Mouse (Mus musculus) G1E (cell line): Measurements from ENCODE around the gene Pla2g15.

Experiments used
- CTCF ChIP-seq: IDR thresholded peaks from 2 replicates; pipeline ENCODE4 v1.5.1; 2012; ENCODE audit warnings: low read depth, low read length, inconsistent platforms, mixed read lengths
- GATA1 ChIP-seq: IDR thresholded peaks from 2 replicates; pipeline ENCODE4 v1.6.1; 2012; ENCODE audit warnings: borderline replicate concordance, low read length, inconsistent platforms, mixed read lengths

DNA sequence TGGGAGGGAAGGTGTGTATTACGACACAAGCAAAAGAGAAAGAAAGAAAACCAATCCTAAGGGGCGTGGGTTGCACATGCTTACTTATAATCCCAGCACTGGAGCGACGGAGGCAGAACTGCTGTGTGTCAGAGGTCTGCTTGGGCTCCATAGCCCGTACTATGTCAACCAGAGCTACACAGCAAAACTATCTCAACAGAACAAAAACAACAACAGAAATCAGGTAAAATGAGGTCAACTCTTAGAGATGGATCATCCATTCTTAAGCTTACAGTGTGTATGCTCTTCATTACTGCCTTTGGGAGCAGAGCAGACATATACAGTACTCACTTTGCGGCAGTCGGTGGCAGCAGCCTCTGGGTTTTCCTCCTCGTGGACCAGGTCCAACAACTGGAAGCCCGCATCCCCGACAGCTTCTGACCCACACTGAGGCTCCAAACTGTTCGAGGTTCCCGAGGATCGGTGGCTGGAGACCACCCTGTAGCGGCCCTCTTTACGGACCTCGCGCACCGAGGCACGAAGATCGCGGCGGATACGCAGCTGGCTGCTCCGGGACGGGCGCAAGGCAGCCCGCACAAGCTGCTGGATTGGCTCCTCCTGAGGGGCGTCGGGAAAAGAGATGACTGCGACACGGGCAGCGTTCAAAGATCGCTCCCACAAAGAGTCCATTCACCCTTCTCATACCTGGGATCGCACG lies 60.0 kb downstream of the Pla2g15 start:
- TF ChIP-seq CTCF (no peak), GATA1 (no peak)
